Mouse (Mus musculus) frontal cortex, postnatal 36 days (tissue): ENCODE results near the gene Hnmt.
"Not testable (repeated sequence)": the region's sequence is repeated elsewhere in the genome, so short reads cannot be mapped to it uniquely, and the experiment has no call there.

Experiments
- DNase-seq, 2 experiments: peaks; one replicate each; pipeline ENCODE4 v3.0.0; 2022; ENCODE audit warnings: low spot score in 2 of 2

Hnmt gene

DNA sequence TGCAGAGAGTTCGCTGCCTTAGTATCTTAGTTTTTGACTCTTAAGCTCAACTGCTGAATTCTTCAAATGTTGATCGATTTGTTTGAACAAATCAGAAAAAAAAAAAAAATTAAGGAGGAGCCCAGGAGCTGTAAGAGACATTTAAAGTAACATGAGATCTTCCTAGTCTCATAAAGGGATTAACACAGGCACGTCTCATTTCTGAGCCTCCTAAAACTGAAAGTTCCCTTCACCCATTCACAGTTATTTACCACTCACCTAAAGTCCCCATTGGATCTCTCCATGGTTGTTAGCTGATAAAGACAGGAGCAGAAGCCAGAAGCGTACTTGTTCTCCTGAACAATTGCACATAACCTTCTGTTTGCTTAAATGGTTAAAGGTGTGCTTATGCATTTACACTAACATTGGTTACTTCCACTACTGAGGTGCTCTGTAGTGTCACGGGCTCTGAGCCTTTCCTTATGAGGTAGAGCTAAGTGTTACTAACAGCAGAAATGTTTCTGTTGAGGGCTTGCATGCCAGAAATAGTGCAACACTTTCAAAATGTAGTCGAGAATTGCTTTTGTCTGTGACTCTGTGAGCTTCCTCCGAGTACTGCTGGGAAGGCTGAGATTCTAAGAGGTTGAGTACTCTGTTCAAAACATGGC, at the start of gene Hnmt:
Hnmt (minus strand) TSS at position 51 of the 647 bp plus-strand sequence.
- DNase-seq, result peak in 1 of 2 experiments; percentile 13

- DNase-seq, result no peak
Observed at GRCm38 (mm10) chr2:24096495-24096894, 47.3 kb upstream of the Hnmt start, which contains the start of gene Tbpl2. Gene Tbpl2 (minus strand): TSS chr2:24096595.

DNA sequence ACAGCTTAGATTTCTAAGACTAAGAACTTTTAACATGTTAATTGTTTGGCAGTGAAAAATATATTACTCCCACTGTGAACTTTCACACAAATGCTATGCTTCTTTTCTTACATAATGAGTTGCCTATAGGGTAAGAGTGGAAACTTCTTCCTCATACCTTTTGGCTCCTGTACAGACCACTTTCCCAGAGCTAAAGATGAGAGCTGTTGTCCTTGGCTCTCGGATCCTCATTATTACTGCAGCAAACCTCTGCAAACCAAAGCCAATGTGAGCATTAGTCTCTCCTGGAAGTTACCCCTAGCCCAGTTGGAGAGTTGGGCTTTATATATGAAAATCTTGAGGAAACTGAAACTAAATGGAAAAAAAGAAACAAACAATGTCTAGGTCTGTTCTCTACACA, 41.7 kb upstream of the Hnmt start:
- DNase-seq, result no peak

DNA sequence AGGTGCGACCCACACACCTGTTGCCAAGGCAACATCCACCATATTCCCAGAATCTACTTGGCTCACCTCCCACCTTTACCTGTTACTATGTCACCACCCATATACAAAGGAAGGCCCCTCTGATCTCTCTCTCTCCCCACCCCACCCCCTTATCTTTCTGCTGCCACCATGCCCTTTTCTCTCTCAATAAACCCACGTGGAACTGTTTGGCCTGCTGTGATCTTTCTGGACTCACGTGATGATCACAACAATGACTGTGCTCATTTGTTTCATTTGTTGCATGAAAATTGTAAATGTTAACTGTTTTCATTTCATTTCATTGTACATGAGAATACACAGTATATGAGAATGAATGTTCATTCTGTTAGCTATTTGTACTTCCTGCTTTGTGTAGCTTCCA, 1.3 kb upstream of the Hnmt start:
- DNase-seq, result no peak

- DNase-seq, result peak; percentile 67 to 68
Observed at GRCm38 (mm10) chr2:24048480-24049097, 605 bp downstream of the Hnmt start.

DNA sequence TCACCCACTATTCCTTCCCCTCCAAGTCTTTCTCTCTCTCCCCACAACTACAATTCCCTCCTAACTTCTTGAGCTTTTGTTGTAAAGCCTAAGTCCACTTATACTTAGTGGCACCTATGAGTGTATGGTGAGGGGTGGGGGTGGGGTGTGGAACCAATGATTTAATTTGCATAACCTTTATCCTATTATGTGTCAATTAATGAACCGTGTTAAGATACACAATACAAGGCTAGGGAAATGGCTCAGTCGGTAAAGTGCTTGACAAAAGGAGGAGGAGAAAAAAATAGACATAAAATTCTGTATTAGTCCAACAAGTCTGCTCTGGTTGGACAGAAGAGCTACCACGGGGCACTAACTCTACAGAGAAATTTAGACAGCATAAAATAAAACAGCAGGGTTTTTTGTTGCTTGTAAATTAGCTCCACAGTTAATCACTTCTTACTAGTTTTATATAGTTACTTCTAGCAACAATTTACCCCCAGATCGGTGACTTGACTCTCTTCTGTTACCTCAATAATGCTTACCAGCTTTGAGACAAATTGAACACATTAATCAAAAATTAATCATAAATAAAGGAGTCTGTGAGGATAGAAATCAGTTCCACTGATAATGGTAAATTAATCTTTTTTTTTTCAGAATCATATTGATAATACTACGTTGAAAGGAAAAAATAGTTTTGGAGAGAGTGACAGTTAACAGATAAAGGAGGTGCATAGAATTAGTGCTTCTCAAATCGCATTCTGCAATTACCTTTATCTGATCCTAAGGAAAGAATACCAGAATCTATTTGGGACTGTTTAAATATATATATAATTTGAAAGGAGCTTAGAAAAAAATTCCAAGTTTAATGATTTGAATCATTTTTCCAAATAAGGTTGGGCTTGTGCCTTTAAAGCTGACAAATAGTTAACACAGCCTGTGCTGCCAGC, 1.4 kb downstream of the Hnmt start:
- DNase-seq, result no peak

DNA sequence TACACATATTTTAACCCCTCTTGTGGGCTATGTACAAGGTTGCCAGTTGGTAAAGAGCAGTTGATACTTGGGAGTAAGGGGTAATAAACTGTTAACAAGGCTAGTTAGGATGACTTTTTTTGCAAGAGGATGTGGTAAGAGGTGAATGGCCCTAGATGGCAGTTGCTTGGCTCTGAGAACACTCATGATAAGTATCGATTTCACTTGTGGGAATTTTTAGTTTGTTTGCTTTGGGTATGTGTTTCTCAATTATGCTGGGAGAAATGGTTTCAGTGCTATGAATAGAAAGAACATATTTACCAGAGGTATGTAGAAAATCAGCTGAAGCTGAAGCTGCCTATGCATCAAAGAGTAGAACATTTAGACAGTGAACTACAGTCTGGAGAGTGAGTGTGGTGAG, 6.3 kb downstream of the Hnmt start:
- DNase-seq, result no peak

DNA sequence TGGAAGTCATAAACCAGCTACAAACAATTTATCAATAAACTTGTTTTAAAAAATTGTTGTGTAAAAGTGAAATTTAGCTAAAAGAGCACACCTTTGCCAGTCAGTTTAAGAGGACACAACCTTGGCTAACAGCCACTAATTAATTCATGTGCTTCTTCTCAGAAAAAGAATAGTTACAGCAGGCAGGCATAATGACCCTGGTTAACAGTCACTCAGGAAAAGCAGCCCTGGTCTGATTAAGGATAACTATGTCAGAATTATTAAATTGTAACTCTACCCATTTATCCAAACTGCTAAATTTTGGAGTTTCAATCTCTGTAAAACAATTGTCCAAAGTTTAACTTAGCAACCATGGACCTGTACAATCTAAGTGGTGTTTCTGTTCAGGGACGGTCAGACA, 8.7 kb downstream of the Hnmt start:
- DNase-seq, result no peak

- DNase-seq, result not testable (repeated sequence)
Observed at GRCm38 (mm10) chr2:24019386-24019785, 29.8 kb downstream of the Hnmt start.

DNA sequence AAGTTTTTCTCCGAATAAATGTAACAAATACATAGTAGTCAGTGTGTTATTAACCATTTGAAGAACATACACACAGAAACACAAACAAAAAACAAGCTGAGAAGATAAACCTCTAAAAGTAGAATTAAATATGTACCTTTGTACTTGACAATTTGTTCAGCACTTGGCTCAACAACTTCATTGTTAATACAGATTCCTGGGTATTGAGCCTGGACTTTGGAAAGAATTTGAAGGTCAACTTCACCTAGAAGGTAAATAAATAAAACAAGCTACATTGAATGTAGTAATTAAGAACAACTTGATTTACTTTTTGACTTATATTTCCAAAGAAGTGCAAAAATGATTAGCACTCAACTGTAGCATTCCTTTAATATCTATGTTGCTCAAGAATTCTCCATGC, 30.2 kb downstream of the Hnmt start:
- no peak for DNase-seq

DNA sequence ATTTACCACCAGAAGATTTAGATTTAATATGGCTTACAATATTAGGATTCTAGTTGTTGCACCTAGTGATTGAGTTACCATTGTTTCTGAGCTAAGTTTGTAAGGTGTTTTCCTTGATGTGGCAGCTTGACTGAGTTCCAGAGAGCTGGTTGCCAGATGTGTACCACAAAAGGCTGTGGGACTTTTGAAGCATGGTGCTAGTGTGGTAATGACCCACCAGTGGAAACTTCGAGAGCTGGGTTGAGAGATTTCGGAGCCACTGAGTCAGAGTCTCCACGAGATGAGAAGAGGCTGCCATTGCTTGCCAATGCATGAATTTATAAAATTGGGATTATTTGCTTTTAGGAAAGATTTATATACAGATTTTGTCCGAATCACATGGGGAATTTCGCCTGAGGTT, 34.2 kb downstream of the Hnmt start:
- no peak for DNase-seq

GRCm38 (mm10) chr2:23999323-23999722, 49.9 kb downstream of the Hnmt start:
- no peak for DNase-seq

GRCm38 (mm10) chr2:23998836-23999235, 50.4 kb downstream of the Hnmt start:
- DNase-seq, result no peak

DNA sequence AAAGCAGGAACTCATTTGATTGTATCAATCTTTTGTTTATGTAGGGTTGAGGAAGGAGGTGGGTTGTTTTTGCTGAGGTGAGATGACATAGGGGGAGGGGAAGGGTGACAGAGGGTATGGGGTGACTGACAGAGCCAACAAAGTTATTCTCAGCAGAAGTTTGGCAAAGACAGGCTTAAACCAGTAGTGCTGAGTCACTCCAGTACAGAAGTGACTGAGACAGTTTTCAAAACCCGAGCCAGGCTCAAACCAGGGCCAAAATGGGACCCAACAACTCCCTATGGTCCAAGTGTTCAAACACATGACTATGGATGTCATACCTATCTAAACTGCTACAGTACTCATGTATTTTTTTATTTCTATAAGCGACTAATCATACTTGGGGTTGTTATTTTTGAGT, 52.4 kb downstream of the Hnmt start:
- no peak for DNase-seq

GRCm38 (mm10) chr2:23990034-23990573, 59.1 kb downstream of the Hnmt start:
- DNase-seq, result not testable (repeated sequence)

- DNase-seq, result no peak
Observed at GRCm38 (mm10) chr2:23987283-23987682, 61.9 kb downstream of the Hnmt start.

DNA sequence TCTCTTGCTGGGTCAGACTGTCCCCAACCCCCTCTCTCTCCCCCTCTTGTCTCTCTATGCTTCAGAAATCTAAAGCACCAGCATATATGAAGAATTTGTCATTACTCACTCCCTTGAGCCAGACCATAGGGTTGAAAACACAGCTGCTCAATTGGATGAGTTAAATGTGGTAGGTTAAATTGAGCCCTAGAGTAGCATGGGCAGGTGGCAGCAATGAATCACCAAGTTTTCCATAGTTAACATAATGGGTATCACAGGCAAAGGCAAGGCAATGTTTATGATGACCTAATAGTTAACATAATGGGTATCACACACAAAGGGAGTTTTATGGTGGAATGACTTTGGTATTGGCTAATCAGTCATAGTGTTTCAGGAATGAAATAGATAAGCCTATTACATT, 65.9 kb downstream of the Hnmt start:
- no peak for DNase-seq

DNA sequence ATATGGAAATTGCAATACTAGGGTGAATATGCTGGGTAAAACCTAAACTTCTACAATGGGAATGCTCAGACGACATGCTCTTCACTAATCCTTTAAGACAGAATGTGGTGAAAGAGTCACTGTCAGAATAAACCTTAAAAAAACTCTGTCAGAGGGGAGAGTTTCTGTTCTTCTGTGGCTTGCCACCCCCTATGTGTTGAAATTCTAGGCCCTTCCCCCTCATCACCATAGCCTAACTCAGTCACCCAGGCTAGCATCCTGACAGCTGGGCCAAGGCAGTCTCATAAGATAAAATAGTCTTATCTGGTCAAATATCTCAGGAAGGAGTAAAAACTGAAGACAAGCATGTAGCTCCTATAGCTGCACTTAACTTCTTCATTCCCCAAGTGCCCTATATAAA, 66.3 kb downstream of the Hnmt start:
- no peak for DNase-seq

GRCm38 (mm10) chr2:23960659-23961274, 88.4 kb downstream of the Hnmt start:
- not testable (repeated sequence) for DNase-seq
